Mouse (Mus musculus) spleen, adult 2 months (tissue): Measurements from ENCODE around the gene Tmem74b.

Experiments used
- CTCF ChIP-seq: fragments of 200-500 bp; IDR thresholded peaks from 2 replicates; pipeline ENCODE4 v1.5.1; 2011; ENCODE audit warnings: mild to moderate bottlenecking, inconsistent platforms; ENCODE audit not compliant: insufficient read depth, insufficient read length, insufficient replicate concordance; ENCODE audit errors: extremely low read depth
- POLR2A ChIP-seq: fragments of 200-500 bp; IDR thresholded peaks from 2 replicates; pipeline ENCODE4 v1.6.1; 2011; ENCODE audit warnings: low read depth, low read length, inconsistent platforms

GRCm38 (mm10) chr2:151682357-151682756, 19.5 kb upstream of the Tmem74b start:
- TF ChIP-seq CTCF (no peak; the same call in 1 of the 2 replicates), POLR2A (no peak)
